Mouse (Mus musculus): Measurements from ENCODE around the gene Cym. TPM values are rescaled to one million over a fixed set of nuclear protein-coding genes. Genes with fewer than 3 reads are reported as not detected.

Cym gene
- polyA plus RNA-seq, 1 experiment from 2014 or later, result 47.6 TPM

GRCm38 (mm10) chr3:107185597-107185996, 35.9 kb downstream of the Cym start:
- ATAC-seq (ENCODE audit: low read depth), result no peak
- Histone ChIP-seq H3K27ac (ENCODE audit: low read length) (no peak overlapping the region), H3K4me2 (ENCODE audit: low read depth, low read length) (no peak overlapping the region), H3K4me1 (replicated peaks; ENCODE audit: control insufficient read depth, insufficient read depth, low read length) (no peaks in the 10 kb centered on the region), H3K9me3 (ENCODE audit: control insufficient read depth, low read length) (no peaks in the 10 kb centered on the region), H3K36me3 (ENCODE audit: control insufficient read depth, insufficient read depth, low read length) (no peaks in the 10 kb centered on the region), H3K27me3 (ENCODE audit: control insufficient read depth, insufficient read depth, low read depth, low read length) (no peaks in the 10 kb centered on the region), H3K4me3 (ENCODE audit: low read length) (no peak overlapping the region), H3K9ac (ENCODE audit: low read length) (no peak overlapping the region)
- 49% methylated on average over 3 of the region's 3 CpGs for WGBS

GRCm38 (mm10) chr3:107183178-107183577, 38.4 kb downstream of the Cym start:
- H3K36me3 ChIP-seq (ENCODE audit: control insufficient read depth, insufficient read depth, low read length), result no peaks in the 10 kb centered on the region
- no peak overlapping the region for H3K4me3 ChIP-seq (ENCODE audit: low read length)
- no peak overlapping the region for H3K27ac ChIP-seq (ENCODE audit: low read length)
- ATAC-seq (ENCODE audit: low read depth), result no peak
- no peak overlapping the region for H3K4me2 ChIP-seq (ENCODE audit: low read depth, low read length)
- no peak overlapping the region for H3K9ac ChIP-seq (ENCODE audit: low read length)
- no peaks in the 10 kb centered on the region for H3K27me3 ChIP-seq (ENCODE audit: control insufficient read depth, insufficient read depth, low read depth, low read length)
- H3K4me1 ChIP-seq (replicated peaks; ENCODE audit: control insufficient read depth, insufficient read depth, low read length), result no peaks in the 10 kb centered on the region
- WGBS, result 74% methylated on average over 3 of the region's 3 CpGs
- H3K9me3 ChIP-seq (ENCODE audit: control insufficient read depth, low read length), result no peaks in the 10 kb centered on the region

- no peaks in the 10 kb centered on the region for H3K4me1 ChIP-seq (replicated peaks; ENCODE audit: control insufficient read depth, insufficient read depth, low read length)
- H3K27ac ChIP-seq (ENCODE audit: low read length), result no peak within 1 kb of the TSS
- no peak within 1 kb of the TSS for H3K4me3 ChIP-seq (ENCODE audit: low read length)
- no peak within 1 kb of the TSS for H3K9ac ChIP-seq (ENCODE audit: low read length)
- no peaks in the 10 kb centered on the region for H3K9me3 ChIP-seq (ENCODE audit: control insufficient read depth, low read length)
- ATAC-seq (ENCODE audit: low read depth), result no peak
- H3K36me3 ChIP-seq (ENCODE audit: control insufficient read depth, insufficient read depth, low read length), result no peaks in the 10 kb centered on the region
- H3K27me3 ChIP-seq (ENCODE audit: control insufficient read depth, insufficient read depth, low read depth, low read length), result no peaks in the 10 kb centered on the region
- 68% methylated on average over 1 of the region's 1 CpGs for WGBS
- no peak within 1 kb of the TSS for H3K4me2 ChIP-seq (ENCODE audit: low read depth, low read length)
These were observed 38.8 kb downstream of the Cym start, which contains the start of gene Kcna10 for GRCm38 (mm10) chr3:107182756-107183155. Kcna10 (plus strand) TSS chr3:107183056.

GRCm38 (mm10) chr3:107180860-107181259, 40.7 kb downstream of the Cym start:
- Histone ChIP-seq H3K27ac (ENCODE audit: low read length) (no peak overlapping the region), H3K9ac (ENCODE audit: low read length) (no peak overlapping the region), H3K4me3 (ENCODE audit: low read length) (no peak overlapping the region)

GRCm38 (mm10) chr3:107176501-107176900, 45.0 kb downstream of the Cym start:
- ATAC-seq (ENCODE audit: low read depth), result no peak
- no peaks in the 10 kb centered on the region for H3K9me3 ChIP-seq (ENCODE audit: control insufficient read depth, low read length)
- no peaks in the 10 kb centered on the region for H3K27me3 ChIP-seq (ENCODE audit: control insufficient read depth, insufficient read depth, low read depth, low read length)
- no peaks in the 10 kb centered on the region for H3K4me1 ChIP-seq (replicated peaks; ENCODE audit: control insufficient read depth, insufficient read depth, low read length)
- H3K27ac ChIP-seq (ENCODE audit: low read length), result no peak overlapping the region
- H3K4me2 ChIP-seq (ENCODE audit: low read depth, low read length), result no peak overlapping the region
- WGBS, result 60% methylated on average over 9 of the region's 9 CpGs
- no peak overlapping the region for H3K9ac ChIP-seq (ENCODE audit: low read length)
- H3K4me3 ChIP-seq (ENCODE audit: low read length), result no peak overlapping the region
- no peaks in the 10 kb centered on the region for H3K36me3 ChIP-seq (ENCODE audit: control insufficient read depth, insufficient read depth, low read length)

More at GRCm38 (mm10) chr3:107180860-107181259, 40.7 kb downstream of the Cym start:
- H3K4me2 ChIP-seq (ENCODE audit: low read depth, low read length), result no peak overlapping the region
- no peak for ATAC-seq (ENCODE audit: low read depth)
- no peaks in the 10 kb centered on the region for H3K27me3 ChIP-seq (ENCODE audit: control insufficient read depth, insufficient read depth, low read depth, low read length)
- no peaks in the 10 kb centered on the region for H3K9me3 ChIP-seq (ENCODE audit: control insufficient read depth, low read length)
- WGBS, result 66% methylated on average over 2 of the region's 2 CpGs
- H3K4me1 ChIP-seq (replicated peaks; ENCODE audit: control insufficient read depth, insufficient read depth, low read length), result no peaks in the 10 kb centered on the region
- no peaks in the 10 kb centered on the region for H3K36me3 ChIP-seq (ENCODE audit: control insufficient read depth, insufficient read depth, low read length)

- no peak for ATAC-seq (ENCODE audit: low read depth)
- WGBS, result 64% methylated on average over 4 of the region's 4 CpGs
- H3K9ac ChIP-seq (ENCODE audit: low read length), result no peak overlapping the region
These were observed 46.0 kb downstream of the Cym start for GRCm38 (mm10) chr3:107175486-107175885.

GRCm38 (mm10) chr3:107172556-107172955, 49.0 kb downstream of the Cym start:
- 79% methylated on average over 1 of the region's 1 CpGs for WGBS
- H3K27ac ChIP-seq (ENCODE audit: low read length), result no peak overlapping the region
- ATAC-seq (ENCODE audit: low read depth), result no peak
- no peaks in the 10 kb centered on the region for H3K27me3 ChIP-seq (ENCODE audit: control insufficient read depth, insufficient read depth, low read depth, low read length)
- H3K36me3 ChIP-seq (ENCODE audit: control insufficient read depth, insufficient read depth, low read length), result no peaks in the 10 kb centered on the region
- no peaks in the 10 kb centered on the region for H3K9me3 ChIP-seq (ENCODE audit: control insufficient read depth, low read length)
- H3K4me3 ChIP-seq (ENCODE audit: low read length), result no peak overlapping the region
- H3K4me1 ChIP-seq (replicated peaks; ENCODE audit: control insufficient read depth, insufficient read depth, low read length), result no peaks in the 10 kb centered on the region
- no peak overlapping the region for H3K9ac ChIP-seq (ENCODE audit: low read length)
- H3K4me2 ChIP-seq (ENCODE audit: low read depth, low read length), result no peak overlapping the region

More at GRCm38 (mm10) chr3:107175486-107175885, 46.0 kb downstream of the Cym start:
- H3K36me3 ChIP-seq (ENCODE audit: control insufficient read depth, insufficient read depth, low read length), result no peaks in the 10 kb centered on the region
- no peak overlapping the region for H3K27ac ChIP-seq (ENCODE audit: low read length)
- no peak overlapping the region for H3K4me2 ChIP-seq (ENCODE audit: low read depth, low read length)
- no peaks in the 10 kb centered on the region for H3K9me3 ChIP-seq (ENCODE audit: control insufficient read depth, low read length)
- no peaks in the 10 kb centered on the region for H3K4me1 ChIP-seq (replicated peaks; ENCODE audit: control insufficient read depth, insufficient read depth, low read length)
- no peak overlapping the region for H3K4me3 ChIP-seq (ENCODE audit: low read length)
- H3K27me3 ChIP-seq (ENCODE audit: control insufficient read depth, insufficient read depth, low read depth, low read length), result no peaks in the 10 kb centered on the region

- Histone ChIP-seq H3K9ac (ENCODE audit: low read length) (no peak overlapping the region), H3K4me1 (replicated peaks; ENCODE audit: control insufficient read depth, insufficient read depth, low read length) (no peaks in the 10 kb centered on the region), H3K4me2 (ENCODE audit: low read depth, low read length) (no peak overlapping the region), H3K9me3 (ENCODE audit: control insufficient read depth, low read length) (no peaks in the 10 kb centered on the region), H3K4me3 (ENCODE audit: low read length) (no peak overlapping the region), H3K27me3 (ENCODE audit: control insufficient read depth, insufficient read depth, low read depth, low read length) (no peaks in the 10 kb centered on the region), H3K27ac (ENCODE audit: low read length) (no peak overlapping the region), H3K36me3 (ENCODE audit: control insufficient read depth, insufficient read depth, low read length) (no peaks in the 10 kb centered on the region)
- ATAC-seq (ENCODE audit: low read depth), result no peak
- WGBS, result 67% methylated on average over 3 of the region's 3 CpGs
These were observed 49.6 kb downstream of the Cym start for GRCm38 (mm10) chr3:107171964-107172363.

- Histone ChIP-seq H3K4me2 (ENCODE audit: low read depth, low read length) (no peak overlapping the region), H3K9me3 (ENCODE audit: control insufficient read depth, low read length) (no peaks in the 10 kb centered on the region), H3K9ac (ENCODE audit: low read length) (no peak overlapping the region), H3K36me3 (ENCODE audit: control insufficient read depth, insufficient read depth, low read length) (no peaks in the 10 kb centered on the region), H3K27me3 (ENCODE audit: control insufficient read depth, insufficient read depth, low read depth, low read length) (no peaks in the 10 kb centered on the region), H3K27ac (ENCODE audit: low read length) (no peak overlapping the region), H3K4me1 (replicated peaks; ENCODE audit: control insufficient read depth, insufficient read depth, low read length) (no peaks in the 10 kb centered on the region), H3K4me3 (ENCODE audit: low read length) (no peak overlapping the region)
- 67% methylated on average over 2 of the region's 2 CpGs for WGBS
- ATAC-seq (ENCODE audit: low read depth), result no peak
These were observed 52.0 kb downstream of the Cym start for GRCm38 (mm10) chr3:107169552-107169951.

- Histone ChIP-seq H3K9ac (ENCODE audit: low read length) (no peak overlapping the region), H3K4me3 (ENCODE audit: low read length) (no peak overlapping the region), H3K27ac (ENCODE audit: low read length) (no peak overlapping the region), H3K4me1 (replicated peaks; ENCODE audit: control insufficient read depth, insufficient read depth, low read length) (no peaks in the 10 kb centered on the region), H3K36me3 (ENCODE audit: control insufficient read depth, insufficient read depth, low read length) (no peaks in the 10 kb centered on the region), H3K4me2 (ENCODE audit: low read depth, low read length) (no peak overlapping the region), H3K27me3 (ENCODE audit: control insufficient read depth, insufficient read depth, low read depth, low read length) (peaks cover 3% of the 10 kb centered on the region), H3K9me3 (ENCODE audit: control insufficient read depth, low read length) (no peaks in the 10 kb centered on the region)
- ATAC-seq (ENCODE audit: low read depth), result no peak
- 92% methylated on average over 2 of the region's 2 CpGs for WGBS
These were observed 58.8 kb downstream of the Cym start for GRCm38 (mm10) chr3:107162741-107163140.

Data from lung, embryonic 16.5 days (tissue).